Mouse (Mus musculus): ENCODE measurements at regions not wholly inside any gene's neighbourhood (a gene's known extent, or its start where the extent isn't known, plus 50 kb on each side); places are given as distances from the start of the nearest gene placed in this dataset.

DNA sequence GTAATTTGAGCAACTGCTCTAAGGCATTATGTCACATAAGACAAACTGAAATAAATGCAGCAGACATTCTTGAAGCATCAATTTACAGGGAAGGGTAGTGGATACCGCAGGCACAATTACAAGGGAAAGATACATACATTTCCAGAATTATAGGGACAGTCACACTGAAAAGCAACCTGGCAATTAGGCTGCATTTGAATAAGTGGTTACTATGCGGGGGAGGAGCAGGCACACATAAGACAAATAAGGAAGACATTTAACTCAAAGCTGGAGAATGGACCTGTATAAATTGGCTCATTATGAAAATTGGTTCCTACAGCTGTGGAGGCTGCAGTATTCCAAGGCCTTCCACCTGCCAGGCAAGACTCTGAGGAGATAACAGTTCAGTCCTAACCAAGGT is 211.2 kb upstream of the Gm17728 start:
- TF ChIP-seq ELF1 (IDR thresholded peaks at IDR 0.05; ENCODE audit: low read depth, low read length) (no peak), NRF1 (IDR thresholded peaks at IDR 0.05; ENCODE audit: low read depth, low read length) (no peak), ZC3H11A (IDR thresholded peaks at IDR 0.05; ENCODE audit: low read depth, low read length) (no peak), EP300 (IDR thresholded peaks at IDR 0.05; ENCODE audit: low read length) (no peak), POLR2A (IDR thresholded peaks at IDR 0.05; ENCODE audit: low read depth, low read length) (no peak), CTCF (conservative IDR thresholded peaks at IDR 0.05 in 1 of 2, IDR thresholded peaks at IDR 0.05 in 1 of 2; ENCODE audit: low read depth in 2 of 2, low read length in 2 of 2) (no peak), ZNF384 (IDR thresholded peaks at IDR 0.05; ENCODE audit: low read depth, low read length) (no peak), RAD21 (IDR thresholded peaks at IDR 0.05; ENCODE audit: low read depth, low read length) (no peak), E2F4 (IDR thresholded peaks at IDR 0.05; ENCODE audit: insufficient replicate concordance, low read depth, low read length) (no peak)

All from CH12.LX (cell line).